Mouse (Mus musculus) stomach, embryonic 14.5 days (tissue): ENCODE results near the gene Dhrs4. TPM values are rescaled to one million over a fixed set of nuclear protein-coding genes. Genes with fewer than 3 reads are reported as not detected.

Experiments
- ATAC-seq: fragments of 200-750 bp; cut with Nextera tagmentation; 2 replicates; pipeline ENCODE4 v1.8.0; 2017; ENCODE audit warnings: low read depth, moderate TSS enrichment; ENCODE audit not compliant: insufficient number of reproducible peaks, insufficient read depth, low FRiP score
- H3K27ac ChIP-seq: fragments of 300-500 bp; sonication (generic); 2 replicates; pipeline ENCODE4 v1.5.1; 2014; ENCODE audit warnings: mild to moderate bottlenecking, low read length, moderate library complexity, mixed read lengths
- H3K27me3 ChIP-seq: fragments of 300-500 bp; sonication (generic); 2 replicates; pipeline ENCODE4 v1.6.1; 2014; ENCODE audit warnings: low read length, control low read depth, mixed read lengths; ENCODE audit not compliant: control insufficient read depth, insufficient read depth
- H3K36me3 ChIP-seq: fragments of 300-500 bp; sonication (generic); 2 replicates; pipeline ENCODE4 v1.6.1; 2014; ENCODE audit warnings: mild to moderate bottlenecking, control low read depth, low read length, moderate library complexity, mixed read lengths; ENCODE audit not compliant: control insufficient read depth, insufficient read depth
- H3K4me1 ChIP-seq: fragments of 300-500 bp; sonication (generic); 2 replicates; pipeline ENCODE4 v1.6.1; 2014; ENCODE audit warnings: low read length, control low read depth, mixed read lengths; ENCODE audit not compliant: control insufficient read depth, insufficient read depth
- H3K4me2 ChIP-seq: fragments of 300-500 bp; sonication (generic); replicated peaks from 2 replicates; pipeline ENCODE4 v1.6.1; 2014; ENCODE audit warnings: low read depth, low read length, control low read depth
- H3K4me3 ChIP-seq: fragments of 300-500 bp; sonication (generic); 2 replicates; pipeline ENCODE4 v1.5.1; 2014; ENCODE audit warnings: low read depth, low read length, control low read depth
- H3K9ac ChIP-seq: fragments of 300-500 bp; sonication (generic); replicated peaks from 2 replicates; pipeline ENCODE4 v1.6.1; 2014; ENCODE audit warnings: low read depth, mild to moderate bottlenecking, control low read depth, low read length, moderate library complexity, mixed read lengths
- H3K9me3 ChIP-seq: fragments of 300-500 bp; sonication (generic); 2 replicates; pipeline ENCODE4 v1.6.1; 2016; ENCODE audit warnings: low read depth, low read length, control low read depth; ENCODE audit not compliant: control insufficient read depth
- WGBS: fragments of 180-500 bp; shearing (Covaris S2); extraction: QIAGEN DNeasy Blood & Tissue Kit; methylation state at CpG from one replicate; pipeline ENCODE4 v1.1.7; 2014; 5-methylcytosine and 5-hydroxymethylcytosine counted together
- polyA plus RNA-seq: library from polyadenylated mRNA; unstranded; fragments of >200 nt; fragmentation: Nextera tagmentation; extraction: Ambion mirVana; gene quantifications from 2 replicates; pipeline ENCODE4 v1.2.1, GENCODE M21; 2014

Gene Dhrs4
- polyA plus RNA-seq = 49.7 and 62.4 TPM in 2 replicates

DNA sequence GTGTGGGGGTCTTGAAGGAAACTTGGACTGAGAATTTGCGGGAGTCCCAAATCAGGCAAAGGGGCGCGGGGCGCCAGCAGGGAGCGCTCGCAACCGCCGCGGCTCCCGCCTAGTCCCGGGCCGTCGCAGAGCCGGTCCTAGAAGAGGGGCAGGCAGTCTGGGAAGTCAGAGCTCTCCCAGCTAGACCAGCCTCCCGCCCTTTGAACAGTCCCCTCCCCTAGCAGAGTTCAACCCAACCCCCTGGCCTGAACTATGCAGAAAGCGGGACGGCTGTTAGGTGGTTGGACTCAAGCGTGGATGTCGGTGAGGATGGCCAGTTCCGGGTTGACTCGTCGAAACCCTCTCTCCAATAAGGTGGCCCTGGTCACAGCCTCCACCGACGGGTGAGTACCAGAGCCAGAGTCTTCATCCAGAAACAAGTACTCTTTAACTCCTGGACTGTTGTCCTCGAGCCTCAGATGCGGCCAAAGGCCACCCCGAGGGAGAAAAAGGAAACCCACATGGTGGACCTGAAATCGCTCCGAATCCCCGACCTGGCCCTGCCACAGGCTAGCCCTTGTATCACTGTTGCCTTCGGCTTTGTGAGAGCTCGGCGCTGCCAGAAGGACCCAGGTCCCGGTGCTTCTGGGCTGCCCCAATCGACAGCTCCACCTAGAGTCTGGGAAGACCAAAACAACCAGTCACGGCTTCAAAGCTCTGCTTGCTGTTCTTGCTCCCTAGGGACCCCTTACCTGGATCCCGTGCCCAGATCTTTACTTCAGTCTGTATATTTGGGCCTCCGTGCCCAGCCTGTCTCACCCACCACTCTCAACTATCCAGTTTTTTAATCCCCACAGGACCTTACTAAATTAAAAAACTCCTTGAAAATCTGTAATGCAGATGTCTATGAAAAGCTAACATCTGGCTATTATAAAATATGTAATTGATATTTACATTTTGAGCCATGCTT is at the start of gene Dhrs4:
TSS of gene Dhrs4 (plus strand) at position 108 of the 949 bp plus-strand sequence.
- H3K9me3 ChIP-seq = no peaks in the 10 kb centered on the region
- no peaks in the 10 kb centered on the region for H3K4me1 ChIP-seq
- peak within 1 kb of the TSS; percentile 45 for H3K4me2 ChIP-seq
- peak within 1 kb of the TSS; percentile 59 for H3K4me3 ChIP-seq
- no peaks in the 10 kb centered on the region for H3K27me3 ChIP-seq
- H3K27ac ChIP-seq = peak within 1 kb of the TSS; percentile 85
- ATAC-seq = peak; percentile 96
- under 1% methylated on average over 38 of the region's 38 CpGs for WGBS
- H3K9ac ChIP-seq = peak within 1 kb of the TSS; percentile 63
- H3K36me3 ChIP-seq = 0 out of 2 replicates have a peak, but pooled peaks cover under 1% of the 10 kb centered on the region

DNA sequence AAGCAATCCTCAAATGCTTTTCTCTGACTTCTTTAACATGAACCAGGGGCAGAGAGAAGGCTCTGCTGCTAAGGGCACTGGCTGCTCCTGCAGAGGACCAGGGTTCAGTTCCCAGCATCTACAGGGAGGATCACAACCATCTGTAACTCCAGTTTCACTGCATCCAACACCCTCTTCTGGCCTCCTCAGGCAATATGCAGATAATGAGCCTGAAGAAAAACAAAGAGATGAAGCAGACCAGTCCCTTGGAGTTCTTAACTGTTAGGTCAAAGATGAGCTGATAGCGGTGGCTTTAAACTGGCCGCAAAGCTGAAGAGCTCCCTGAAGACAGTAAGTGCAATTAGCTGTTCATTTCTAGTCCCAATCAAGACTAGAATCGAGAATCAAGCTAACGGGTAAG is 48.3 kb upstream of the Dhrs4 start:
- Histone ChIP-seq H3K4me1 (no peaks in the 10 kb centered on the region), H3K9ac (no peak overlapping the region), H3K9me3 (no peaks in the 10 kb centered on the region), H3K4me3 (no peak overlapping the region), H3K4me2 (no peak overlapping the region), H3K36me3 (no peaks in the 10 kb centered on the region), H3K27me3 (no peaks in the 10 kb centered on the region), H3K27ac (no peak overlapping the region)
- WGBS = 84% methylated on average over 4 of the region's 4 CpGs
- no peak for ATAC-seq

DNA sequence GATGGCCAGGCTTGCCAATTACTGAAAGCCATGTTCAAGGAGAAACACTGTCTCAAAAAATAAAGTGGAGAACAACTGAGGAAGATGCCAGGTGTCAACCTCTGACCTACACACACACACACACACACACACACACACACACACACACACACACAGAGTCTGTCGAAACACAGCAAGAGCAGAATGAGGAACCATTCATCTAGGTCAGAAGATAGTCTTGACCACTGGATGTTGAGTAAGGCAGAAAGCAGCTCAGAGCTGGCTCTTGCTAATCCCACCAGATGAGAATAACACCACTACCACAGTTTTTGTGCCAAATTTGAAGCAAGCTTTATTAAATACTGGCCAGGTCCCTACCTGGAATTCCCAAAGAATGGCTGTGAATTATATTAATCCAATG is 45.5 kb upstream of the Dhrs4 start:
- Histone ChIP-seq H3K27ac (no peak overlapping the region), H3K4me2 (no peak overlapping the region), H3K4me1 (no peaks in the 10 kb centered on the region), H3K9me3 (no peaks in the 10 kb centered on the region), H3K9ac (no peak overlapping the region), H3K27me3 (no peaks in the 10 kb centered on the region), H3K36me3 (no peaks in the 10 kb centered on the region), H3K4me3 (no peak overlapping the region)
- no peak for ATAC-seq
- WGBS = 86% methylated on average over 1 of the region's 1 CpGs

DNA sequence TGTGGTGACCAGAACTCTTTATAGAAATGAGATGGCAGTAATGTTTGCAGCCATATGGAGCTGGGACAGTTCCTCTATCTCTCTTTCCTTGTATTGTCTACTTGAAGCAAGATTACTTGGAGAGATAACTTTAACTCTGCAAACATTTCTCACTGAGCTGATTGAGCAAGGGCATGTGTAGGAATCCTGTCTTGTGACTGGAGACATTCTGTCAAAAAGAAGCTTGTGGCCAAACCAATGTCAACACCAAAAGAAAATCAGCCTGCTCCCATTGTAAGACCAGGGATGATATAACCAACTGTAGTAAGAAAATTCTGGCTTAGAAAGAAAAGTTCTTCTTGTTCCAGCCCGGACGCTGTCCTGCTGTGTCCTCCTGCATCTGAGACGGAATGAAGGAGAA is 43.7 kb upstream of the Dhrs4 start:
- H3K4me3 ChIP-seq = no peak overlapping the region
- no peaks in the 10 kb centered on the region for H3K9me3 ChIP-seq
- no peak for ATAC-seq
- no peaks in the 10 kb centered on the region for H3K36me3 ChIP-seq
- H3K9ac ChIP-seq = no peak overlapping the region
- WGBS = 92% methylated on average over 3 of the region's 3 CpGs
- no peak overlapping the region for H3K27ac ChIP-seq
- H3K27me3 ChIP-seq = no peaks in the 10 kb centered on the region
- H3K4me2 ChIP-seq = no peak overlapping the region
- 0 out of 2 replicates have a peak, but pooled peaks cover 4% of the 10 kb centered on the region for H3K4me1 ChIP-seq

DNA sequence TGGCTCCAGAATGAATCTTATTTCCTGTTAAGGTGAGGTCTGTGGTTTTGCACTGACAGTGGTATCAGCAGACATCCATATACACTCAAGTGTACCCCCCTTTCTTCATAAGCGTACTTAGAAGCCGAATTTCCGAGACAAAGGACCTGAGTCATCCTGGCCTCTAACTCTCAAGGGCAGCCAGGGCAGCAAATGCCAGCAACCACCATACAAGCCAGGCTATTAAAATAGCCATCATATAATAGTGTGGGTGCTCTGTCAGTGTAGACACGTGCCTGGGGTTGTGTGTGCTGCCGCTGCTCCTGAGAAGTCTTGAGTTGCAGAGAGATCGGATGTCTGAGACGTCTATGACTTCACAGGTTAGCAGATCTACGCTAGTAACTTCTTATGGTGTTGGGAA is 41.4 kb upstream of the Dhrs4 start:
- H3K4me2 ChIP-seq = no peak overlapping the region
- no peaks in the 10 kb centered on the region for H3K9me3 ChIP-seq
- H3K36me3 ChIP-seq = no peaks in the 10 kb centered on the region
- H3K9ac ChIP-seq = no peak overlapping the region
- H3K27me3 ChIP-seq = no peaks in the 10 kb centered on the region
- no peak overlapping the region for H3K27ac ChIP-seq
- 84% methylated on average over 8 of the region's 8 CpGs for WGBS
- 0 out of 2 replicates have a peak, but pooled peaks cover 4% of the 10 kb centered on the region for H3K4me1 ChIP-seq
- no peak for ATAC-seq
- no peak overlapping the region for H3K4me3 ChIP-seq

DNA sequence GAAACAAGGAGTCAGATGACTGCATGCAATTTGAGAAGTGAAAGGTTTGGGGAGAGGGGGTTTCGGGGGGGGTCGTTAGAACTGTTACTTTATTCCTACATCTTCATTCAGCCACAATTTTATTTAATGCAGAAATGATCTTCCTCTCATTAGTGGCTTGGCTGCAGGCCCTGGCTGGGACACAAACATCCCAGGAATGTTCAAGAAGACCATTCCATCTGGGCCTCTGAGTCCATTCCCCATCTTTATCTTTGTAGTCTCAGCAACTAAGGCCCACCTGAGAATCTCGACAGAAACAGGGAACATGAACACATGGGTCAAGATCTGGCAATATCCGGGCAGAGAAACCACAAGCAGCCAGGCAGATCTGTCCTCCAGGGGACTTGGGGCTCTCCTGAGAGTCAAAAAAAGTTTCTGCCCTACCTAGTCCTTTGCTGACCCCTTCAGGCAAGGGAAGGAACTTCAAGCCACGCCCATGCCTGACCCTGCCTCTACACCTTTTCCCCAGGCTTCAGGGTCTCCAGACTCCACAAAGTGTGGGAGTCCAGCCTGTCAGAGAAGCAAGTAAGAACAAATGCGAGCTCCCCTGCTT is 40.3 kb upstream of the Dhrs4 start:
- H3K9ac ChIP-seq = no peak overlapping the region
- no peaks in the 10 kb centered on the region for H3K36me3 ChIP-seq
- WGBS = 25% methylated on average over 6 of the region's 6 CpGs
- H3K4me3 ChIP-seq = no peak overlapping the region
- no peak overlapping the region for H3K4me2 ChIP-seq
- 0 out of 2 replicates have a peak, but pooled peaks cover 4% of the 10 kb centered on the region for H3K4me1 ChIP-seq
- H3K27me3 ChIP-seq = no peaks in the 10 kb centered on the region
- no peak overlapping the region for H3K27ac ChIP-seq
- H3K9me3 ChIP-seq = no peaks in the 10 kb centered on the region
- no peak; the same call in 1 of the 2 replicates for ATAC-seq

DNA sequence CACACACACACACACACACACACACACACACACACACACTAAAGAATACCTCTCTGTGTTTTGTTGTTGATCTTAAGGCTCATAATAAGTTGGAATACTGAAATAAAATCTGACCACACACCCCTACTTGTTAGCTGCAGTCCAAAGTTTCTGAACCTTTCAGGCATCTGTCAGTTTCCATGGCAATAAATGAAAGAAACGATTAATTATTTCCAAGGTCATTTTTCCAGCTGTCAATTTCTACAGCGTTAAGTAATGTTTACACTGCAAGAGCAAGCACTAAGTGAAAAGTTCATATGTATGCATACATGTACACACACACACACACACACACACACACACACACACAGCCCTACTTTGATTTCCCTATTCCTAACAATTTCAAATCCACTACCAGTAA is 20.9 kb upstream of the Dhrs4 start:
- H3K27me3 ChIP-seq = no peaks in the 10 kb centered on the region
- no peak for ATAC-seq
- H3K9me3 ChIP-seq = no peaks in the 10 kb centered on the region; the same call in 1 of the 2 replicates
- no peaks in the 10 kb centered on the region for H3K36me3 ChIP-seq
- peaks cover 4% of the 10 kb centered on the region; the same call in 1 of the 2 replicates for H3K4me1 ChIP-seq
- H3K4me3 ChIP-seq = no peak overlapping the region
- no peak overlapping the region for H3K27ac ChIP-seq
- WGBS = 41% methylated on average over 2 of the region's 2 CpGs
- no peak overlapping the region for H3K4me2 ChIP-seq
- no peak overlapping the region for H3K9ac ChIP-seq

DNA sequence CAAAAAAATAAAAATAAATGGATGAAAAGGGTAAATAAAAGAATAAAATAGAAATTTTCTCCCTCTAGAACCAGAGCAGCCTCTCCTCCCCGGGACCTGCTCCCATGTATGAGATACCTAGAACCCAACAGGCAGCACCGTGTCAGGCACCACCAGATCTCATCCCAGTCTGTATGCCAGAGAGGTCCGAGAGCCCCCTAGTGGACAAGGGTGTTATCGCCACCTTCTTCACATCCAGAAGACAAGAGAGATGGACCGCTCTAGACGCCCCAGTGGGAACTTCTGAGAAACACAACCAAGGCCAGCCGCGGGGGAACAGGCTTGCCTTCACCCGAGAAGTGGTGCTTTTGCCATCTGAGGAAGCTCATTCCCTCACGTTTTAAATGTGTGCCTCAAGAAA is 20.3 kb upstream of the Dhrs4 start:
- Histone ChIP-seq H3K4me2 (no peak overlapping the region), H3K27me3 (no peaks in the 10 kb centered on the region), H3K9me3 (no peaks in the 10 kb centered on the region; the same call in 1 of the 2 replicates), H3K9ac (no peak overlapping the region), H3K36me3 (no peaks in the 10 kb centered on the region), H3K4me1 (peaks cover 4% of the 10 kb centered on the region; the same call in 1 of the 2 replicates), H3K27ac (no peak overlapping the region), H3K4me3 (no peak overlapping the region)
- WGBS = 24% methylated on average over 10 of the region's 10 CpGs
- 0 out of 2 replicates have a peak, but pooled peaks have one; percentile 46 for ATAC-seq
